Mouse (Mus musculus): ENCODE results near the gene Gnai2. TPM values are rescaled to one million over a fixed set of nuclear protein-coding genes. Genes with fewer than 3 reads are reported as not detected.
A peak's percentile ranks its signal among the peaks of the same experiment; 100 is the strongest.

The Gnai2 gene
- polyA plus RNA-seq, 1 experiment from 2014 or later = 146 TPM

DNA sequence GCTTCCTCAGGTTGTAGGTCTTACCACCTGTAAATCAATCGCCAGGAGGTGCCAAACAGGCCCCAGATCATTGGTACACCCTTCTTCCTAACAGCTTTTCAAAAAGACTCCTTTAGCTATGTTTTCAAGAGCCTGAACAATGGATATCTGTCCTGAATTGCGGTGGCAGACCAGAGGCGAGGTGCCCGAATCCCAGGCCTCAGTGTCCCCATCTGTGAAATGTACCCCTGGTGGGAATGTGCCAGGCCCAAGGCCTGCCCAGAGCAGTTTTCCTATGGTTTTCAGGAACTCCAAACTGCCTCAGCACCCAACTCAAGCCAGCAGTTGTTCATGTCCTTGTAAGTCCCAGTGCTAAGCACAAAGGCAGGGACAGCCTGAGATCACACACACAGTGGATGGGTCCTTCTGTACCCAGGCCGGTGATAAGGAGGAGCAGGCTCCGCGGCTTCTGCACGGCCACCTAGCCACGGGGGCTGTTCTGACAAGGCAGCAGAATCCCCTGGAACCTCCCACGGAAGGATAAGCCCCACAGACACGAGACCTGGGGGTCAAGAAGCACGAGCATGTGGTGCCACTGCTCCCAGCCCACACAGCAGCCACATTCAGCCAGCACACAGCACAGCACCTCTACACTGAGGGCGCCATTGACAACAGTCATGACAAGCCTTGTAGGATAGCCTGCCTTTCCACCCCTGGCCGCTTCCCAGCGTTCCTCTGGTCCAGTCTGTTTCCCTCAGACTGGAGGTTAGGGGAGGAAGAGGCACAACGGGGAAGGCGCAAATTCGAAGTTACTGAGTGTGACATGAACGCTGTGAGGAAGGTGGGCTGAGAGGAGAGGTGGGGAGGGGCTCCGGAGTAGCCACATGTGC, 7.5 kb downstream of the Gnai2 start:
- peak overlapping the region; percentile 42 for H3K4me2 ChIP-seq (ENCODE audit: low read depth, low read length)
- TF ChIP-seq CTCF (IDR thresholded peaks at IDR 0.05; ENCODE audit: low read depth) = no peak
- TF ChIP-seq EP300 (IDR thresholded peaks at IDR 0.05; ENCODE audit: low read depth) = no peak
- H3K36me3 ChIP-seq (replicated peaks; ENCODE audit: insufficient read depth, low read length) = peaks cover 24% of the 10 kb centered on the region
- H3K27ac ChIP-seq (ENCODE audit: low read depth) = peak overlapping the region; percentile 85
- 0 out of 2 replicates have a peak overlapping the region, but pooled peaks have one; percentile 16 for H3K9ac ChIP-seq (replicated peaks)
- DNase-seq (no peak), ATAC-seq (no peak)
- 49% methylated on average over 20 of the region's 20 CpGs for WGBS (ENCODE audit: insufficient replicate concordance)
- no peaks in the 10 kb centered on the region for H3K27me3 ChIP-seq (ENCODE audit: insufficient read depth, low read length)
- peaks cover 81% of the 10 kb centered on the region for H3K4me1 ChIP-seq (ENCODE audit: insufficient read depth)
- H3K9me3 ChIP-seq (ENCODE audit: low read length) = no peaks in the 10 kb centered on the region
- H3K4me3 ChIP-seq (ENCODE audit: low read depth, low read length) = no peak overlapping the region

DNA sequence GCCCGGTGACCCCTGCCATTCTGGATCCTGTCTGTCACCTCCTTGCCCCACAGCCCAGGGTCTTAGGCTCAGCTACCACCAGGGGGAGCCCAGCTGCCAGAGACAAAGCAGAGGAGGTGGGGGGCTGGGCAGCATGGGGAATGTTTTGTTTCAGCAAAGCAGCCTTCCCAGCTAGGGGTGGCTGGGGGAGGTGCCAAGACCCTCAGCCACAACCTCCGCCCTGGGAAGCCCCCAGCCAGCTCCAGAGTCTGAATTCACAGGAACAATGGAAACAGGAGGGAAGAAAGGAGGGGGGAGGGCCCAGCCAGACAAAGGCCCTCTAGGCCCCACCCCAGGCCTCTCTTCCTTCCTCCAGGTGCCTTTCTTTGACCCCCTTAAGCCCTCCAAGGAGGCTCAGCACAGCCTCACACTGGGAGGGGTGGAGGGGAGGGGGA, 8.3 kb downstream of the Gnai2 start:
- Histone ChIP-seq H3K9me3 (ENCODE audit: low read length) (no peaks in the 10 kb centered on the region), H3K9ac (replicated peaks) (0 out of 2 replicates have a peak overlapping the region, but pooled peaks have one; percentile 23), H3K27ac (ENCODE audit: low read depth) (peak overlapping the region; percentile 85), H3K27me3 (ENCODE audit: insufficient read depth, low read length) (no peaks in the 10 kb centered on the region), H3K4me3 (ENCODE audit: low read depth, low read length) (no peak overlapping the region), H3K36me3 (replicated peaks; ENCODE audit: insufficient read depth, low read length) (peaks cover 29% of the 10 kb centered on the region), H3K4me2 (ENCODE audit: low read depth, low read length) (peak overlapping the region; percentile 42), H3K4me1 (ENCODE audit: insufficient read depth) (peaks cover 73% of the 10 kb centered on the region)
- DNase-seq (peak; percentile 88), ATAC-seq (peak; percentile 40)
- TF ChIP-seq EP300 (IDR thresholded peaks at IDR 0.05; ENCODE audit: low read depth) (no peak), CTCF (IDR thresholded peaks at IDR 0.05; ENCODE audit: low read depth) (peak; percentile 95)
- WGBS (ENCODE audit: insufficient replicate concordance) = 0% methylated on average over 2 of the region's 2 CpGs

DNA sequence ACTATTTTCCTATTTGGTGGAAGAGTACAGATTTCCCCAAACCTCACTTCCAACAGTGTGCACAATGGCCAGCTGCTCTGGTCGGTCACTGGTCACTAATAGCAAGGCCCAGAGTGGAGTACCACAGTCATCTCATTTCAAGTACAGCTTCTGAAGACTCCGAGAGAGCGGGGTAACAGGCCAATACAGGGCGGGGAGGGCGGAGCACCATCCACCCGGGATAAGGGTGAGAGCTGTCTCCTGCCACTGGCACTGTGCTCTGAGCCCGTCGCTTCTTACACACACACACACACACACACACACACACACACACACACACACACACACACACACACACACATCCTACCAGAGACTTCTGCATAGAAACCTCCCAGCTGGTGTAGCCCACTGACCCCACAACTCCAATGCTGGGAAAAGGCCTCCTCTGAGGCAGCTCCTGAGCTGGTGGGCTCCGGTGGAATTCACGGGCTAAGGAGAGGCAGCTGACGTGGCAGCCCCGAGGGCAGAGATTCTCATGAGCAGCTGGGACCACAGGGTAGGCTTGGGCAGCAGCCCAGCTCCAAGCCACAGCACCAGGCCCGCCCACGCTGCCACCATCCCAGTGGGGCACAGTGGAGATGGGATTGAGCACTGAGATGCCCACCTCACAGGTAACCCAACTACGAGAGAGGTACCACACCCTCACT, 8.9 kb downstream of the Gnai2 start:
- H3K9ac ChIP-seq (replicated peaks) = 0 out of 2 replicates have a peak overlapping the region, but pooled peaks have one; percentile 23
- no peak for DNase-seq
- peaks cover 24% of the 10 kb centered on the region for H3K36me3 ChIP-seq (replicated peaks; ENCODE audit: insufficient read depth, low read length)
- WGBS (ENCODE audit: insufficient replicate concordance) = 55% methylated on average over 15 of the region's 15 CpGs
- peak overlapping the region; percentile 52; the same call in 1 of the 2 replicates for H3K27ac ChIP-seq (ENCODE audit: low read depth)
- H3K9me3 ChIP-seq (ENCODE audit: low read length) = no peaks in the 10 kb centered on the region
- no peaks in the 10 kb centered on the region for H3K27me3 ChIP-seq (ENCODE audit: insufficient read depth, low read length)
- peak overlapping the region; percentile 42 for H3K4me2 ChIP-seq (ENCODE audit: low read depth, low read length)
- peaks cover 69% of the 10 kb centered on the region for H3K4me1 ChIP-seq (ENCODE audit: insufficient read depth)
- peak; percentile 5; the same call in 1 of the 2 replicates for ATAC-seq
- TF ChIP-seq CTCF (IDR thresholded peaks at IDR 0.05; ENCODE audit: low read depth) (no peak), EP300 (IDR thresholded peaks at IDR 0.05; ENCODE audit: low read depth) (no peak)
- no peak overlapping the region for H3K4me3 ChIP-seq (ENCODE audit: low read depth, low read length)

DNA sequence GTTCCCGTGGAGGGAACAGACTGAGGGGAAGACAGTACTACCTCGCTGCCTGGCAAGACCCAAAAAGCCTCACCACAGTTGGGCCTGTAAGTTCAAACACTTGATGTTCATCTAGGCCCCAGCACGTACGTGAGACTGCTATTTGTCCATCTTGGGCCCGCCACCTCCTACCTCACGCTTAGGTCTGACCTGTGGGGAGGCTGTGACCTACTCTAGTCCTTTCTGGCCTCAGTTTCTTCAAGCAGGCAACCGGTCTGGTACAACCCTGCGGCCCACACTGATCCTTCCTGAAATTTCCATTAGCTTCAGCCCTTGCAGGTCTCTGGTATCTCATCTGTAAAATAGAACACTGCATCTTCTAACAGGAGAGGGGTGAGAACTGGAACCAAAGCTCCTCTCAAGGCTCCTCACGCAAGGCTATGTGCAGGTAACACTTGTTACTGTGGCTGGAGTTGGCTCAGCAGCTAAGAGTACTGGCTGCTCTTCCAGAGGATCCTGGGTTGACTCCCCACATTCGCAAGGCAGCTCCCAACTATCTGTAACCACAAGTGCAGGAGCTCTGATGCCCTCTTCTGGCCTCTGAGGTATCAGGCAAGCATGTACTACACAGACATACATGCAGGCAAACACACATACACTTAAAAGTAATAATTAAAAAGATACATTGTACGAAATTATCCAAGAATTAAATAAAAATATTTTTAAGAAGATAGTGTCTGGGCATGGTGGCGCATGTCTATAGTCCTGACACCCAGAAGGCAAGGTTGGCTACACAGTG, 9.6 kb downstream of the Gnai2 start:
- Histone ChIP-seq H3K9me3 (ENCODE audit: low read length) (no peaks in the 10 kb centered on the region), H3K4me3 (ENCODE audit: low read depth, low read length) (no peak overlapping the region), H3K27ac (ENCODE audit: low read depth) (peak overlapping the region; percentile 57; the same call in 1 of the 2 replicates), H3K4me2 (ENCODE audit: low read depth, low read length) (0 out of 2 replicates have a peak overlapping the region, but pooled peaks have one; percentile 46), H3K9ac (replicated peaks) (0 out of 2 replicates have a peak overlapping the region, but pooled peaks have one; percentile 32), H3K27me3 (ENCODE audit: insufficient read depth, low read length) (no peaks in the 10 kb centered on the region), H3K4me1 (ENCODE audit: insufficient read depth) (peaks cover 61% of the 10 kb centered on the region), H3K36me3 (replicated peaks; ENCODE audit: insufficient read depth, low read length) (peaks cover 20% of the 10 kb centered on the region)
- WGBS (ENCODE audit: insufficient replicate concordance) = 83% methylated on average over 12 of the region's 12 CpGs
- ATAC-seq (no peak), DNase-seq (no peak)
- TF ChIP-seq CTCF (IDR thresholded peaks at IDR 0.05; ENCODE audit: low read depth) = peak; percentile 52
- no peak for TF ChIP-seq EP300 (IDR thresholded peaks at IDR 0.05; ENCODE audit: low read depth)

DNA sequence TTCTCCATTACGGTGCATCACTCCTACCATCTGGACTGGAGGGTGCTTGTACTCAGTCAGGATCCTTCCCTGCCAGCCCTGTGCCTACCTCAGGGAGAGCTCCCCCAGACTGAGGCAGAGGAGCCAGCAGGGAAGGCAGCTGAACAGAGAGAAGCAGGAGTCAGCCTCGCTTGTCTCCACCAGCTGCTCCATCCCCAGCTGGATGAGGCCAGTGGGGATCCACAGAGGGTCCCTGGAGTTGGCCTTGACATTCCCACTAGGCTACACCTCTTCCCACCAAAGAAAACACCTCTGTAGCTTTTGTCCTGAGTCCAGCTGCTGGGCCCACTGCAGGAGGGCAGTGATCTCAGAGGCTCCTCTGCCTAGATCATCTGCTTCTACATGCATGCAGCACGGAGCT, 10.2 kb downstream of the Gnai2 start:
- Histone ChIP-seq H3K27ac (ENCODE audit: low read depth) (peak overlapping the region; percentile 57), H3K36me3 (replicated peaks; ENCODE audit: insufficient read depth, low read length) (peaks cover 26% of the 10 kb centered on the region), H3K9me3 (ENCODE audit: low read length) (no peaks in the 10 kb centered on the region), H3K9ac (replicated peaks) (0 out of 2 replicates have a peak overlapping the region, but pooled peaks have one; percentile 32), H3K4me2 (ENCODE audit: low read depth, low read length) (peak overlapping the region; percentile 46; the same call in 1 of the 2 replicates), H3K27me3 (ENCODE audit: insufficient read depth, low read length) (no peaks in the 10 kb centered on the region), H3K4me1 (ENCODE audit: insufficient read depth) (peaks cover 61% of the 10 kb centered on the region), H3K4me3 (ENCODE audit: low read depth, low read length) (no peak overlapping the region)
- DNase-seq = no peak
- TF ChIP-seq CTCF (IDR thresholded peaks at IDR 0.05; ENCODE audit: low read depth) (no peak), EP300 (IDR thresholded peaks at IDR 0.05; ENCODE audit: low read depth) (no peak)
- no peak for ATAC-seq
- 71% methylated on average over 3 of the region's 3 CpGs for WGBS (ENCODE audit: insufficient replicate concordance)
